Mouse (Mus musculus) bone marrow macrophage, adult 2 months (primary cell): ENCODE measurements around the gene Grk1.

Source experiments
- CTCF ChIP-seq: IDR thresholded peaks from 2 replicates; pipeline ENCODE4 v1.5.1; 2012; ENCODE audit warnings: low read depth, mild to moderate bottlenecking, low read length, moderate library complexity
- POLR2A ChIP-seq: IDR thresholded peaks from 2 replicates; pipeline ENCODE4 v1.6.1; 2012; ENCODE audit warnings: mild to moderate bottlenecking, low read depth, low read length, borderline replicate concordance

GRCm38 (mm10) chr8:13413823-13414390 lies 9.0 kb downstream of the Grk1 start:
- TF ChIP-seq CTCF = no peak
- TF ChIP-seq POLR2A = no peak
